Mouse (Mus musculus) urinary bladder, adult 18-20 months (tissue): ENCODE measurements around the gene Mospd3.
A peak's percentile ranks its signal among the peaks of the same experiment; 100 is the strongest.
"Not testable (repeated sequence)": the region's sequence is repeated elsewhere in the genome, so short reads cannot be mapped to it uniquely, and the experiment has no call there.

Source experiments
- DNase-seq, 2 experiments: peaks; one replicate each; pipeline ENCODE4 v3.0.0; 2022; ENCODE audit warnings: low spot score in 2 of 2, mixed read lengths in 2 of 2

Gene Mospd3

GRCm38 (mm10) chr5:137615347-137615746, 14.5 kb upstream of the Mospd3 start:
- no peak for DNase-seq

- not testable (repeated sequence) for DNase-seq
These were observed 14.1 kb upstream of the Mospd3 start for GRCm38 (mm10) chr5:137614921-137615320.

GRCm38 (mm10) chr5:137613550-137613949, 12.7 kb upstream of the Mospd3 start, which contains the start of gene Pcolce:
Gene Pcolce, minus strand, starts transcription at chr5:137613784.
- DNase-seq = peak; percentile 65 to 83

- peak in 1 of 2 experiments; percentile 23 for DNase-seq
These were observed 12.2 kb upstream of the Mospd3 start for GRCm38 (mm10) chr5:137613076-137613475.

- DNase-seq = peak; percentile 44 to 59
These were observed 10.4 kb upstream of the Mospd3 start for GRCm38 (mm10) chr5:137611245-137611602.

GRCm38 (mm10) chr5:137610548-137611244, 9.8 kb upstream of the Mospd3 start:
- DNase-seq = peak in 1 of 2 experiments; percentile 60

- no peak for DNase-seq
These were observed 9.2 kb upstream of the Mospd3 start for GRCm38 (mm10) chr5:137610056-137610455.

- no peak for DNase-seq
These were observed 8.4 kb upstream of the Mospd3 start for GRCm38 (mm10) chr5:137609292-137609691.

- no peak for DNase-seq
These were observed 7.9 kb upstream of the Mospd3 start for GRCm38 (mm10) chr5:137608654-137609190.

- no peak for DNase-seq
These were observed 7.2 kb upstream of the Mospd3 start for GRCm38 (mm10) chr5:137607860-137608653.

GRCm38 (mm10) chr5:137601365-137601729, 489 bp upstream of the Mospd3 start:
- no peak for DNase-seq

GRCm38 (mm10) chr5:137600281-137600618, 608 bp downstream of the Mospd3 start:
- no peak for DNase-seq

GRCm38 (mm10) chr5:137599600-137599999, 1.3 kb downstream of the Mospd3 start:
- no peak for DNase-seq

- no peak for DNase-seq
These were observed 2.6 kb downstream of the Mospd3 start for GRCm38 (mm10) chr5:137598100-137598826.

- DNase-seq = no peak
These were observed 3.2 kb downstream of the Mospd3 start for GRCm38 (mm10) chr5:137597625-137598024.

GRCm38 (mm10) chr5:137596601-137597261, 4.1 kb downstream of the Mospd3 start:
- DNase-seq = no peak

- DNase-seq = no peak
These were observed 4.9 kb downstream of the Mospd3 start for GRCm38 (mm10) chr5:137595921-137596320.

GRCm38 (mm10) chr5:137590507-137590906, 10.4 kb downstream of the Mospd3 start:
- DNase-seq = no peak

- peak; percentile 52 to 58 for DNase-seq
These were observed 15.9 kb downstream of the Mospd3 start for GRCm38 (mm10) chr5:137584976-137585375.

- DNase-seq = no peak
These were observed 17.1 kb downstream of the Mospd3 start for GRCm38 (mm10) chr5:137583670-137584169.

GRCm38 (mm10) chr5:137582702-137583101, 18.2 kb downstream of the Mospd3 start:
- no peak for DNase-seq
